Mouse (Mus musculus): ENCODE data around the gene Fstl1. TPM values are rescaled to one million over a fixed set of nuclear protein-coding genes. Genes with fewer than 3 reads are reported as not detected.

Gene Fstl1
- total RNA-seq (2023), result 1 to 10 TPM in 1 of 2 experiments, under 1 TPM in 1; 0.83 to 1.4 TPM

GRCm38 (mm10) chr16:37776860-37777651 is at the start of gene Fstl1:
Gene Fstl1 (plus strand): TSS chr16:37776873.

GRCm38 (mm10) chr16:37861029-37861428 is 84.4 kb downstream of the Fstl1 start, which contains the start of gene Gm36028:
Gene Gm36028 (minus strand): TSS chr16:37861146.

GRCm38 (mm10) chr16:37867791-37868505 is 91.3 kb downstream of the Fstl1 start, which contains the start of gene Lrrc58:
Gene Lrrc58 (plus strand): TSS chr16:37868389.

Other genes starting within 250 kb of the Fstl1 start
- 10 to 100 TPM; 19.1 to 21.9 TPM for gene Gtf2e1, start 237.1 kb upstream of the Fstl1 start, total RNA-seq (2023)
- gene Rabl3, start 237.0 kb upstream of the Fstl1 start, total RNA-seq (2023), result 10 to 100 TPM; 14.6 to 15.9 TPM
- not detected for gene Hgd, start 196.7 kb upstream of the Fstl1 start, total RNA-seq (2023)
- gene Ndufb4, start 122.4 kb upstream of the Fstl1 start, total RNA-seq (2023), result 10 to 100 TPM; 44.0 to 45.2 TPM
- not detected for gene Gm36028, start 84.3 kb downstream of the Fstl1 start, total RNA-seq (2023)
- 10 to 100 TPM; 31.9 to 32.3 TPM for gene Lrrc58, start 91.5 kb downstream of the Fstl1 start, total RNA-seq (2023)
- 1 to 10 TPM; 3.7 to 5.8 TPM for gene Gpr156, start 139.6 kb downstream of the Fstl1 start, total RNA-seq (2023)

Measured in B cell, adult 67 days (primary cell).